Mouse (Mus musculus) stomach, postnatal 0 days (tissue): ENCODE measurements around the gene Map4k4. TPM values are rescaled to one million over a fixed set of nuclear protein-coding genes. Genes with fewer than 3 reads are reported as not detected.

Source experiments
- ATAC-seq: fragments of 200-750 bp; cut with Nextera tagmentation; 2 replicates; pipeline ENCODE4 v1.8.0; 2017; ENCODE audit not compliant: low FRiP score, low TSS enrichment
- DNase-seq: peaks from one replicate; pipeline ENCODE4 v3.0.0-alpha.2; 2016; ENCODE audit warnings: low spot score
- H3K27ac ChIP-seq: fragments of 300-500 bp; sonication (generic); replicated peaks from 2 replicates; pipeline ENCODE4 v1.5.1; 2014; ENCODE audit warnings: mild to moderate bottlenecking, control low read depth
- H3K27me3 ChIP-seq: fragments of 300-500 bp; sonication (generic); 2 replicates; pipeline ENCODE4 v1.6.1; 2014; ENCODE audit warnings: low read length; ENCODE audit not compliant: control insufficient read depth, insufficient read depth
- H3K36me3 ChIP-seq: fragments of 300-500 bp; sonication (generic); 2 replicates; pipeline ENCODE4 v1.6.1; 2014; ENCODE audit warnings: low read length, mixed read lengths; ENCODE audit not compliant: control insufficient read depth, insufficient read depth
- H3K4me1 ChIP-seq: fragments of 300-500 bp; sonication (generic); replicated peaks from 2 replicates; pipeline ENCODE4 v1.6.1; 2014; ENCODE audit warnings: antibody characterized with exemption; ENCODE audit not compliant: control insufficient read depth, insufficient read depth
- H3K4me2 ChIP-seq: fragments of 300-500 bp; sonication (generic); replicated peaks from 2 replicates; pipeline ENCODE4 v1.6.1; 2014; ENCODE audit warnings: low read depth, mild to moderate bottlenecking, control low read depth, moderate library complexity
- H3K4me3 ChIP-seq: fragments of 300-500 bp; sonication (generic); 2 replicates; pipeline ENCODE4 v1.5.1; 2014; ENCODE audit warnings: low read depth, low read length, control low read depth
- H3K9ac ChIP-seq: fragments of 300-500 bp; sonication (generic); 2 replicates; pipeline ENCODE4 v1.6.1; 2014; ENCODE audit warnings: mild to moderate bottlenecking, low read length, control low read depth, mixed read lengths
- H3K9me3 ChIP-seq: fragments of 300-500 bp; sonication (generic); 2 replicates; pipeline ENCODE4 v1.6.1; 2016; ENCODE audit warnings: low read length; ENCODE audit not compliant: control insufficient read depth
- CTCF ChIP-seq: IDR thresholded peaks from 2 replicates; pipeline ENCODE4 v1.5.1; 2016; ENCODE audit warnings: antibody characterized with exemption, low read depth, mild to moderate bottlenecking, moderate library complexity
- EP300 ChIP-seq: optimal IDR thresholded peaks from 2 replicates; pipeline ENCODE3; 2016; ENCODE audit warnings: antibody characterized with exemption
- WGBS: fragments of 180-500 bp; shearing (Covaris S2); extraction: QIAGEN DNeasy Blood & Tissue Kit; methylation state at CpG from one replicate; pipeline ENCODE4 v1.1.7; 2014; 5-methylcytosine and 5-hydroxymethylcytosine counted together
- polyA plus RNA-seq: library from polyadenylated mRNA; unstranded; fragments of >200 nt; fragmentation: Nextera tagmentation; extraction: Ambion mirVana; gene quantifications from 2 replicates; pipeline ENCODE4 v1.2.1, GENCODE M21; 2015

Gene Map4k4
- polyA plus RNA-seq, 1 experiment from 2014 or later, result 8.5 TPM

DNA sequence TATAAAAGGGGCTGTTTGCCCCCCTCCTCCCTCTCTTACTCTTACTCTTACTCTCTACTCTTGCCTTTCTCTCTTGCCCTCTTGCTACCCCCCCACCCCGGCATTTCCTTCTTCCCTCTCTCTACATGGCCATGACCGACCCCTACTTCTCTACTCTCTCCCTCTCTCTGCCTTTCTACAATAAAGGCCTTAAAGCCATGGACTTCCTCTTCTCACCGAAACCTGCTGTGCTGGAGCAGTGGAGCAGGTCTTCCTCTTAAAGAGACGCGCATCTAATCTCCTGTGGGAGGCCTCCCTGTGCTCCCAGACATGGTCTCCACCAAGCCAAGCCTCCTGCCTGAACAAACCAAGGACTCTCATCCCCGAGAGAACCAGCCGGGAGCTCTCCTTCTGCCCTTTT, 154.3 kb downstream of the Map4k4 start:
- no peak for TF ChIP-seq CTCF
- Histone ChIP-seq H3K4me2 (no peak overlapping the region), H3K4me3 (no peak overlapping the region), H3K4me1 (peaks cover 2% of the 10 kb centered on the region; the same call in 1 of the 2 replicates), H3K9me3 (no peaks in the 10 kb centered on the region), H3K9ac (no peak overlapping the region), H3K27me3 (no peaks in the 10 kb centered on the region), H3K27ac (no peak overlapping the region), H3K36me3 (no peaks in the 10 kb centered on the region)
- WGBS, result 81% methylated on average over 7 of the region's 7 CpGs
- DNase-seq (no peak), ATAC-seq (no peak)

DNA sequence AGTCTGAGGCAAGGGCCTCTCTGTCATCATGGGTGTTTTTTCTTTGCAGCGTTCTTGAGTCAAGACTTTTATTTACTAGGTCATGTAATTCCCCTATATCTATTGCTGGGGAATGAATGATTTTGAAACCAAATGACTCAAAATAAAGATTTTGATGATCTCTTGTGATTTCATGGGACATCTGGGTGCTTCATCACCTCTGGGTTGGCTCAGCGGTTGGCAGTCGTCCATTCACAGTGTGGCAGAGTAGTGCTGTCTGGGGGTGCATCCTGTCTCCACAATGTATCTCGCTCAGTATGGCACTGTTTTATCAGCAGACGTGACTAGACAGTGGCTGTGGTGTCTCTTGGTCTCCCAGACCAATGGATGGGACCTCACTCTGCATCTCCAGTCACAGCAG, 155.2 kb downstream of the Map4k4 start:
- no peak overlapping the region for H3K27ac ChIP-seq
- no peak for DNase-seq
- no peak overlapping the region for H3K4me3 ChIP-seq
- H3K4me1 ChIP-seq, result peaks cover 2% of the 10 kb centered on the region; the same call in 1 of the 2 replicates
- H3K9ac ChIP-seq, result no peak overlapping the region
- WGBS, result 92% methylated on average over 5 of the region's 5 CpGs
- ATAC-seq, result no peak
- no peaks in the 10 kb centered on the region for H3K9me3 ChIP-seq
- no peak overlapping the region for H3K4me2 ChIP-seq
- no peak for TF ChIP-seq CTCF
- no peak for TF ChIP-seq EP300
- no peaks in the 10 kb centered on the region for H3K36me3 ChIP-seq
- no peaks in the 10 kb centered on the region for H3K27me3 ChIP-seq

DNA sequence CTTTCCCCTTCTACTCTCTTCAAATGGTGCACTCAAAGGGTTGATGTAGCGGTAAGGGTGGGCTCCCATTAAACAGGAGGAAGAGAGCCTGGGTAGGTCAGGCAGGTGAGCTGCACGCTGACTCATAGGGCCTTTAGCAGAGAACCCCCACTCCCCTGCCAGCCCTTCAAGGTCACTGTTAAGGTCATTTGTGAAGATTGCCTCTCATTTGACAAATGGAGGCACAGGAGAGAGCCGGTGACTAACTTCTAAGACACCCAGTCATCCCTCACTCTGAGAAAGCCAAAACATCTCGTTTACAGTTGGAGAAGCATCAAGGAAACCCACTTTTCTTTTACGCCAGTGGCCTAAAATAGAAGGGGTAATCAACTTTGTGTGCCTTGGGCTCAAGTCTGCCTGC, 156.6 kb downstream of the Map4k4 start:
- H3K4me3 ChIP-seq, result no peak overlapping the region
- no peak overlapping the region for H3K4me2 ChIP-seq
- H3K27me3 ChIP-seq, result no peaks in the 10 kb centered on the region
- H3K9ac ChIP-seq, result no peak overlapping the region
- WGBS, result 70% methylated on average over 5 of the region's 5 CpGs
- DNase-seq, result no peak
- H3K27ac ChIP-seq, result no peak overlapping the region
- ATAC-seq, result no peak
- no peaks in the 10 kb centered on the region for H3K36me3 ChIP-seq
- H3K9me3 ChIP-seq, result no peaks in the 10 kb centered on the region
- peaks cover 2% of the 10 kb centered on the region; the same call in 1 of the 2 replicates for H3K4me1 ChIP-seq
- no peak for TF ChIP-seq EP300
- TF ChIP-seq CTCF, result no peak

DNA sequence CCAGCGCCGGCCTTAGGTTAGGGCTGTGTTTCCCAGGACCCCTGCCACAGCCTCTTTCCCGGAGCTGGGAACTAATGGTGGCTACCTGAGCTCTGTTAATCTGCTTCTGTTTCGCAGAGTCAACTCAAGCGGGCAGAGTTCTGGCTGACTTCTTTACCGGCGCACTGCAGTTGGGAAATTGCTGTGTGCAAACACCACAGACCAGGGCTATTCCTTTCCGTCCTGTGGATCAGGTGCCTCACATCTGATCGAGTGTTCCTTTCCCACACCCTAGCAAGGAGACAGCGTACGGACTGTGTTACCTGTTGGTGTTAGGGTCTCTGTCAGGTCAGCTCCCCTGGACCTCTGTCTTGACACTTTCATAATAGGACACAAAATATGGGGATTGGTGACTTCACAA, 157.3 kb downstream of the Map4k4 start:
- H3K9me3 ChIP-seq, result no peaks in the 10 kb centered on the region
- DNase-seq, result no peak
- H3K4me3 ChIP-seq, result no peak overlapping the region
- H3K4me2 ChIP-seq, result no peak overlapping the region
- TF ChIP-seq EP300 (no peak), CTCF (no peak)
- no peaks in the 10 kb centered on the region for H3K36me3 ChIP-seq
- no peak for ATAC-seq
- no peaks in the 10 kb centered on the region for H3K27me3 ChIP-seq
- no peak overlapping the region for H3K9ac ChIP-seq
- H3K4me1 ChIP-seq, result peaks cover 2% of the 10 kb centered on the region; the same call in 1 of the 2 replicates
- no peak overlapping the region for H3K27ac ChIP-seq
- 55% methylated on average over 11 of the region's 11 CpGs for WGBS

DNA sequence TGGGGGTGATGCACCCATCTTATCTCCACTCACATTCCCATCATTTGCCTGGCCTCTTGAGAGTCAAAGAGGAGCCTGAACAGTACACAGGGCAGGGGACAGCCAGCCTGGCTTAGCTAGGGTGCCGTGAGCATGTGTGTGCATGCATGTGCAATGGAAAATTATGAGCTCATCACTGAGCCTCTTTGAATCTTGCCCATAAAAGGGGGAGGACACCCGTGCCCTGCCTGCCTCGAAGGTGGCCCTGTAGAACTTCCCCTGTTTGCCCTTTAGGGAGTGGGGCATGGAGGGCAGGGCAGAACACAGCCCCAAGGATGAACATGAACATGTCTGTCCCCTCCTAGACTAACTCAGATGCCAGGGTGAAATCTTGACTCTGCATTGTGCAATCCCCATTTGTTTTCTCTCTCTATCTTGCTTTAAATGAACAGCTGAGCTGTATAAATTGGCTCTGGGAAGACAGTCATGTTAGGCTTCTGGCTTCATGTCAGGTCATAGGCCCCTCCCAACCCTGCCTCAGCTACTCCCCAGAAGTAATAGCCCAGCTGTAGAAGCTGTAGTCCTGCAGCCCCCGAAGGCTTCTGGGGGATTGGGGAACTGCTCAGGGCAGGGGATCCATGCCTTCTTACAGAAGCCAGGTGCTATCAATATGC, 158.5 kb downstream of the Map4k4 start:
- Histone ChIP-seq H3K9me3 (no peaks in the 10 kb centered on the region), H3K27me3 (no peaks in the 10 kb centered on the region), H3K4me3 (no peak overlapping the region), H3K36me3 (no peaks in the 10 kb centered on the region), H3K27ac (0 out of 2 replicates have a peak overlapping the region, but pooled peaks have one; percentile 24), H3K9ac (no peak overlapping the region), H3K4me2 (no peak overlapping the region), H3K4me1 (peaks cover 2% of the 10 kb centered on the region; the same call in 1 of the 2 replicates)
- WGBS, result 49% methylated on average over 4 of the region's 4 CpGs
- ATAC-seq (peak; percentile 61; the same call in 1 of the 2 replicates), DNase-seq (no peak)
- TF ChIP-seq CTCF (no peak), EP300 (no peak)

DNA sequence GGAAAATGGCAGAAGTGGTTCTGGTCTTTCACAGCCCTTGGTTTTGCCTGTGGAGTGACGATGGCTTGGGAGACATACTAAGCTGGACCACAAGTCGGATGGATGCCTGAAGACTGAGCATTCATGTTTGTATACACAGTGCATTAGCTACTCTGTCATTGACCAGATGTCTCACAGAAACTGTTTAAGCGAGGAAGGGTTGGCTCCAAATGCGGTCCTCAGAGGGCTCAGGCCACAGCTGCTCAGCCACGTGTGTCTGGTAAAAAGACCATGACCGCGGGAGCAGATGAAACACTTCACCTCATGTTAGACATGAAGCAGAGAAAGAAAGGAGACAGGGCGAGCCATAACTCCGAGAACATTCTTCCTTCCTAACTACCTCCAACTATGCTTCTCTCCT, 160.6 kb downstream of the Map4k4 start:
- ATAC-seq (0 out of 2 replicates have a peak, but pooled peaks have one; percentile 36), DNase-seq (no peak)
- Histone ChIP-seq H3K9ac (no peak overlapping the region), H3K4me1 (peaks cover 2% of the 10 kb centered on the region; the same call in 1 of the 2 replicates), H3K36me3 (no peaks in the 10 kb centered on the region), H3K4me2 (no peak overlapping the region), H3K27me3 (no peaks in the 10 kb centered on the region), H3K9me3 (no peaks in the 10 kb centered on the region), H3K27ac (no peak overlapping the region), H3K4me3 (no peak overlapping the region)
- WGBS, result 60% methylated on average over 9 of the region's 9 CpGs
- no peak for TF ChIP-seq CTCF
- TF ChIP-seq EP300, result no peak
